Mouse (Mus musculus) intestine, postnatal 0 days (tissue): ENCODE data around the gene Hdac4. TPM values are rescaled to one million over a fixed set of nuclear protein-coding genes. Genes with fewer than 3 reads are reported as not detected.
A peak's percentile ranks its signal among the peaks of the same experiment; 100 is the strongest.

Source experiments
- ATAC-seq: fragments of 200-750 bp; cut with Nextera tagmentation; 2 replicates; pipeline ENCODE4 v1.8.0; 2017; ENCODE audit warnings: mild to moderate bottlenecking, moderate TSS enrichment, moderate library complexity
- H3K27ac ChIP-seq: fragments of 300-500 bp; sonication (generic); 2 replicates; pipeline ENCODE4 v1.5.1; 2014; ENCODE audit warnings: mild to moderate bottlenecking, low read depth, low read length, moderate library complexity
- H3K27me3 ChIP-seq: fragments of 300-500 bp; sonication (generic); replicated peaks from 2 replicates; pipeline ENCODE4 v1.6.1; 2014; ENCODE audit warnings: low read length, mixed read lengths; ENCODE audit not compliant: control insufficient read depth, insufficient read depth
- H3K36me3 ChIP-seq: fragments of 300-500 bp; sonication (generic); 2 replicates; pipeline ENCODE4 v1.6.1; 2014; ENCODE audit warnings: mild to moderate bottlenecking, moderate library complexity; ENCODE audit not compliant: control insufficient read depth, insufficient read depth
- H3K4me1 ChIP-seq: fragments of 300-500 bp; sonication (generic); replicated peaks from 2 replicates; pipeline ENCODE4 v1.6.1; 2014; ENCODE audit warnings: antibody characterized with exemption, low read length, mixed read lengths; ENCODE audit not compliant: control insufficient read depth, insufficient read depth
- H3K4me2 ChIP-seq: fragments of 300-500 bp; sonication (generic); replicated peaks from 2 replicates; pipeline ENCODE4 v1.6.1; 2014; ENCODE audit warnings: low read depth, mild to moderate bottlenecking, moderate library complexity
- H3K4me3 ChIP-seq: fragments of 300-500 bp; sonication (generic); 2 replicates; pipeline ENCODE4 v1.5.1; 2014; ENCODE audit warnings: low read depth, low read length
- H3K9ac ChIP-seq: fragments of 300-500 bp; sonication (generic); 2 replicates; pipeline ENCODE4 v1.6.1; 2014; ENCODE audit warnings: mild to moderate bottlenecking, low read depth, low read length
- H3K9me3 ChIP-seq: fragments of 300-500 bp; sonication (generic); 2 replicates; pipeline ENCODE4 v1.6.1; 2016; ENCODE audit warnings: mixed run types; ENCODE audit not compliant: control insufficient read depth
- CTCF ChIP-seq: sonication (generic); IDR thresholded peaks from 2 replicates; pipeline ENCODE4 v1.5.1; 2016; ENCODE audit warnings: low read depth, mild to moderate bottlenecking, control low read depth, antibody characterized with exemption, moderate library complexity
- WGBS: fragments of 180-500 bp; shearing (Covaris S2); extraction: QIAGEN DNeasy Blood & Tissue Kit; methylation state at CpG from one replicate; pipeline ENCODE4 v1.1.7; 2014; 5-methylcytosine and 5-hydroxymethylcytosine counted together
- polyA plus RNA-seq: library from polyadenylated mRNA; unstranded; fragments of >200 nt; fragmentation: Nextera tagmentation; extraction: Ambion mirVana; gene quantifications from 2 replicates; pipeline ENCODE4 v1.2.1, GENCODE M21; 2015

Gene Hdac4
- polyA plus RNA-seq, 1 experiment from 2014 or later = 6.7 TPM

DNA sequence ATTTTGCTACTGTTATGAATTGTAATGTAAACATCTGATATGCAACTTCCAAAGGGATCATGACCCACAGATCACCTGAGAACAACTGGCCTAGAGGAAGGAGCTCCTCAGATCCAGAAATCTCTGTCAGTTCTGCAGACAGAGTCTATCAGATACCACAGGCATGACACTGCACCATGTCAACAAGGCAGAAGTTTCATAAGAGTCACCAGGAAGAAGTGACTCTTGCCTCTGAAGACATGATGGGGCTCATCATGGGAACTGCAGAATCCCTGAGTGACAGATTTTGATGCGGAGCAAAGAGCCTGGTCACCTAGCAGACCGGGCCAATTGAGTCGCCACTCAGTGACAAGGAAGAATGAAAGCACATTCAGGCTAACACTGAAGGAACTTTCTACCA, 8.4 kb downstream of the Hdac4 start:
- TF ChIP-seq CTCF = no peak
- 95% methylated on average over 3 of the region's 3 CpGs for WGBS
- ATAC-seq = no peak

DNA sequence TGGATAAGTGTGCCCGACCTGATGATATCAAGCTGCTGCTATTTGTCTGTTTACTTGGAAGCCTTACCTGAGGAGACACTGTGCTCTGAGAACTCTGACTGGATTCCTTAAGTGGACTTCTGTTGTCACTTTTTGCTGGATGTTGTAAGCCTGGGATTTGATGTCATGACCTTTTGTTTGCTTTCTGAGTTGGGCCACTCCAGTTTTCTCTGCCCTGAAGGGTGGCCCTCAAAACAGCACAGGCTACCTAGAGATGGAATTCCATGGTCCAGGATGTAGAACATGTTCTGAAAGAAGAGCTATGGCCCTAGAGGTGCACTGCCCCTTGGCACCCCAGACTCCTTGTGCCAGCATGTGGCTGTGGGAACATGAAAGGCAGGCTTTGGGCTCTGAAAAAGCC, 10.9 kb downstream of the Hdac4 start:
- Histone ChIP-seq H3K9me3 (no peaks in the 10 kb centered on the region), H3K4me1 (no peaks in the 10 kb centered on the region; the same call in 1 of the 2 replicates), H3K9ac (no peak overlapping the region), H3K4me3 (no peak overlapping the region), H3K36me3 (no peaks in the 10 kb centered on the region), H3K4me2 (no peak overlapping the region), H3K27ac (no peak overlapping the region), H3K27me3 (no peaks in the 10 kb centered on the region)
- TF ChIP-seq CTCF = no peak
- WGBS = 49% methylated on average over 1 of the region's 1 CpGs
- no peak for ATAC-seq

More for the DNA sequence above, 8.4 kb downstream of the Hdac4 start:
- Histone ChIP-seq H3K27ac (no peak overlapping the region), H3K9ac (no peak overlapping the region), H3K4me3 (no peak overlapping the region), H3K4me1 (no peaks in the 10 kb centered on the region), H3K4me2 (no peak overlapping the region), H3K9me3 (no peaks in the 10 kb centered on the region), H3K36me3 (no peaks in the 10 kb centered on the region), H3K27me3 (no peaks in the 10 kb centered on the region)

DNA sequence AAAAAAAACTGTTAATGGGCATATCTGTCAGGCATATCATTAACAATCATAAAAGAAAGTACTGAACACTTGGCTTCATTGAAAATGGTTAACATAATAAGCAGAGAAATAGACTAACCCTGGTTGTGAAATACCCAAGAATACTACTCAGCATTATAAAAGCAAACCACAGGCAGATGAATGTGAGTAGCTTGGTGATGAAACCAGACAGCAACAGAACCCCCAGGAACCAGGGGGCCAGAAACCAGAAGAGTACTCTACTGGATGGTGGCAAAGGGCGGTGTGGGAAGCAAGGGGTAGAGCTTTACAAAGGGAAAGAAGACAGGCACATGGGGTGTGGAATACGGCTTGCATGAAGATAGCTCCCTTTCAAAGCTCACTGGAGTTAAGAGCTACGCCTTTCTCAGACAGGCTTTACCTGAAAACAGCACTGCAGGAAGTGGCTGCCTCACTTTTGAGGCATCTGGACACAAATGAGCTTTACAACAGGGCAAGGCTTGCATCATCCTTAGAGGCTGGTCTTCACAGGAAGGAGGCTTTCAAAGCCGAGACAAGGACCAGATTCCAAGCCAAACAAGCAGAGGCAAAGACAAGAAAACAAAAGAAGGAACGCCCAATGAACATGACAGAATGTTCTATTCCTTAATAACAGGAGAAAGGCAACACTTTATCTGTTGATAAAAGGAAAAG, 12.3 kb downstream of the Hdac4 start:
- no peak overlapping the region for H3K9ac ChIP-seq
- H3K27me3 ChIP-seq = no peaks in the 10 kb centered on the region
- H3K4me1 ChIP-seq = peaks cover 6% of the 10 kb centered on the region; the same call in 1 of the 2 replicates
- no peak for ATAC-seq
- no peaks in the 10 kb centered on the region for H3K36me3 ChIP-seq
- H3K9me3 ChIP-seq = no peaks in the 10 kb centered on the region
- H3K4me3 ChIP-seq = no peak overlapping the region
- 61% methylated on average over 5 of the region's 5 CpGs for WGBS
- TF ChIP-seq CTCF = no peak
- H3K27ac ChIP-seq = no peak overlapping the region
- no peak overlapping the region for H3K4me2 ChIP-seq

DNA sequence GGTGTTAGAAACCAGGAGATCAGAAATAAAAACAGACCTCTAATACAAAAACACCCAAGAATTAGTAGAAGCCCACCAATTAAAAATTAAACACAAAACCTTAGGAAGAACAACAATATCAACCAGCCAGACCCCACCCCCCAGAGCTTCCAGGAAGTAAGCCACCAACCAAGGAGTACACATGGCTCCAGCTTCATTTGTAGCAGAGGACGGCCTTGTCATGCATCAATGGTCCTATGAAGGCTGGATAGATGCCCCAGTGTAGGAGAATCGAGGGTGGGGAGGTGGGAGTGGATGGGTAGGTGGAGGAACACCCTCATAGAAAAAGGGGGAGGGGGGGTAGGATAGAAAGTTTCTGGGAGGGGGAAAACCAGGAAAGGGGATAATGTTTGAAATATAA, 13.5 kb downstream of the Hdac4 start:
- no peak overlapping the region for H3K4me3 ChIP-seq
- no peak for TF ChIP-seq CTCF
- H3K36me3 ChIP-seq = no peaks in the 10 kb centered on the region
- H3K4me2 ChIP-seq = no peak overlapping the region
- ATAC-seq = no peak
- H3K4me1 ChIP-seq = peaks cover 6% of the 10 kb centered on the region; the same call in 1 of the 2 replicates
- no peak overlapping the region for H3K9ac ChIP-seq
- H3K27me3 ChIP-seq = no peaks in the 10 kb centered on the region
- no peak overlapping the region for H3K27ac ChIP-seq
- H3K9me3 ChIP-seq = no peaks in the 10 kb centered on the region
- WGBS = 89% methylated on average over 2 of the region's 2 CpGs

- Histone ChIP-seq H3K9ac (peak overlapping the region; percentile 87), H3K4me1 (peaks cover 6% of the 10 kb centered on the region; the same call in 1 of the 2 replicates), H3K4me2 (peak overlapping the region; percentile 95), H3K9me3 (no peaks in the 10 kb centered on the region), H3K36me3 (no peaks in the 10 kb centered on the region), H3K4me3 (peak overlapping the region; percentile 82), H3K27me3 (no peaks in the 10 kb centered on the region), H3K27ac (peak overlapping the region; percentile 96)
- ATAC-seq = peak; percentile 99
- peak; percentile 33 for TF ChIP-seq CTCF
- WGBS = under 1% methylated on average over 94 of the region's 97 CpGs
These were observed 15.1 kb downstream of the Hdac4 start for GRCm38 (mm10) chr1:92180141-92181137.

DNA sequence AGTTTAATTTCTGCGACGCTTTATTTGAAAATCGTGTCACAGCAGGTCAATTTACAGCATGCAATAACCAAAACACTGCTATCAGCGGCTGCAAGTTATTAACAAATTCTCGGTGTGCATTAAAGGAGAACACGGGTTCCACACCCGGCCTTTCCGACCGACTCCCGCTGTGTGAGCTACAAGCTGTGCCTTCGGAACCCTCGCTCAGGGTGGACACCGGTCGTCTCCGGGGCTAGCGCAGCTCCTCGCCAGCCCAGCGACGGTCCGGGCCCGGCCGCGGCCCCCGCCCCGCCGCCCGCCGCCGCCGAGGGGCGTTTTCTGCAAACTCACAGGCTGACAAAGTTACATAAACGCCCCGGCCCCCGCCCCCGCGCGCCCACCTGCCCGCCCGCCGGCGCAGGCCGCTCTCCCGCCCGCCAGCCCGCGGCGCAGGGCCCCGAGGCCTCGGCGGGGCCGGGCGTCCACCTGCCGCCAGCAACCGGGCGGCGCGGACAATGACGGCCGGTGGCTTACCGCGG, 16.0 kb downstream of the Hdac4 start:
- Histone ChIP-seq H3K4me2 (peak overlapping the region; percentile 95), H3K4me3 (peak overlapping the region; percentile 82), H3K27ac (peak overlapping the region; percentile 96), H3K27me3 (no peaks in the 10 kb centered on the region), H3K9ac (peak overlapping the region; percentile 87), H3K4me1 (peaks cover 11% of the 10 kb centered on the region; the same call in 1 of the 2 replicates), H3K36me3 (no peaks in the 10 kb centered on the region), H3K9me3 (no peaks in the 10 kb centered on the region)
- no peak for TF ChIP-seq CTCF
- ATAC-seq = no peak
- under 1% methylated on average over 52 of the region's 61 CpGs for WGBS
